In the genomic region with DNA sequence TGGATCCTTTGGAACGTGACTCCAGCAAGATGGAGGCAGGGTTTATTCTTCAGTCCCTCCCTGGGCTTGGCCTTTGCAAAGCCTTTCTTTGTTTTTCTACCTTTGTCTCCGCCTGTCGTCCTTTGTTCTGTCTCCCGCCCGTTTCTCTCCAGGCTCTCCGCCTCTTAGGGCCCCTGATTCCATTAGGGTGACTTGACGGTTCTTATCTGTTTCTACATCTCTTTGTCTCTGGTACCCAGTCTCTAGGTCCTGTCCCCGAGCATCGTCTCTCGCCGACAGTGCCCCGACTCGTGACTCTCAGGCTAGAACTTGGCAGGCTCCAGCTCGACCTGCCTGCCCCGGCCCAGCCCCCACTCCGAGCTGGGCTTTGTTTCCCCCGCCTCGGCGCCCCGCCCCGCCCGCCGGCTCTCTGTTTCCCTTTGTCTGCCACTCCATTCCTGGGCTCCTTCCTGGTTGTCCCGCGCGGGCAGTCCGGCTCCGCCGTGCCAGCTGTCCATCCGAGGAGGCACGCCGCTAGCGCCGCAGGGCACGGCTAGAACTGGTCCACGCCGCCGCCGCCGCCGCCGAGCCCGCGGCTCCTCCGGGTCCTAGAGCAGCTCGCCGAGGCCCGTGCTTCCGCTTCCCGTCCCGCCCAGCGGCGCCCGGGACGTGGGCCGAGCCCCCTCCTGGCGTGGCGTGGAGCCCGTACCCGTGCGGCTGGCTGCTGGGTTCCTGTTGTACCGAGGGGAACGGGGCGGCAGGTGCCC, we compare ENCODE assay signal across 8 mouse cellular contexts. TPM values are rescaled to one million over a fixed set of nuclear protein-coding genes. Genes with fewer than 3 reads are reported as not detected.
DNase-seq lines count a peak whose midpoint lies in the region; ATAC-seq lines count a peak whose summit lies in the region.

A gene (plus strand): TSS at position 440 of the 746 bp plus-strand sequence.
A gene (minus strand): TSS at position 509 of the 746 bp plus-strand sequence.

- H3K27ac ChIP-seq in hindbrain, embryonic 11.5 days (ENCODE audit: low read depth, low read length), result peak within 1 kb of the TSS; percentile 99

- no peaks in the 10 kb centered on the region for H3K9me3 ChIP-seq in hindbrain, embryonic 11.5 days (ENCODE audit: control insufficient read depth, low read length)

- H3K4me3 ChIP-seq in hindbrain, embryonic 11.5 days (ENCODE audit: low read depth, low read length), result peak within 1 kb of the TSS; percentile 96

- H3K4me1 ChIP-seq in hindbrain, embryonic 11.5 days (replicated peaks; ENCODE audit: control insufficient read depth, insufficient read depth, low read length), result peaks cover 9% of the 10 kb centered on the region

- H3K36me3 ChIP-seq in hindbrain, embryonic 11.5 days (ENCODE audit: control insufficient read depth, insufficient read depth, low read length), result peaks cover 19% of the 10 kb centered on the region

- H3K9ac ChIP-seq in hindbrain, embryonic 11.5 days (ENCODE audit: low read depth, low read length), result peak within 1 kb of the TSS; percentile 99

- no peaks in the 10 kb centered on the region for H3K27me3 ChIP-seq in hindbrain, embryonic 11.5 days (ENCODE audit: control insufficient read depth, insufficient read depth, low read length)

- ATAC-seq in hindbrain, embryonic 11.5 days (ENCODE audit: low FRiP score), result peak; percentile 92

- WGBS in hindbrain, embryonic 11.5 days, result under 1% methylated on average over 58 of the region's 64 CpGs

- peak; percentile 90 for DNase-seq in NIH3T3 (ENCODE audit: low read depth)
- peak; percentile 93 to 94 for DNase-seq in cerebellum, postnatal 10 days
- peak; percentile 71 to 82 for DNase-seq in frontal cortex, postnatal 10 days (ENCODE audit: low spot score in 2 of 2)
- DNase-seq in hindbrain, embryonic 11.5 days (ENCODE audit: low spot score), result peak; percentile 93
- DNase-seq in layer of hippocampus, postnatal 25 days (ENCODE audit: extremely low spot score in 1 of 2, low spot score in 1 of 2), result peak; percentile 68 to 81
- DNase-seq in lung, postnatal 14 days, result peak; percentile 82
- DNase-seq in ovary, postnatal 14 days (ENCODE audit: low spot score), result peak; percentile 73
- DNase-seq in thymus, postnatal 14 days, result peak; percentile 89

- peak within 1 kb of the TSS; percentile 55 for H3K4me2 ChIP-seq in hindbrain, embryonic 11.5 days (replicated peaks; ENCODE audit: low read depth, low read length)

RNA-seq across cellular contexts. Expression of the first gene that starts in this region (rescaled TPM):
- 26.5 and 29.7 TPM in 2 replicates for polyA plus RNA-seq in hindbrain, embryonic 11.5 days (2014; fragmentation: Nextera tagmentation; extraction: Ambion mirVana)
- 10 to 100 TPM; 18.0 to 20.6 TPM for total RNA-seq in layer of hippocampus, postnatal 25 days (2021)

RNA-seq across cellular contexts. Expression of the second gene that starts in this region (rescaled TPM):
- 23.7 and 30.0 TPM in 2 replicates for polyA plus RNA-seq in hindbrain, embryonic 11.5 days (2014; fragmentation: Nextera tagmentation; extraction: Ambion mirVana)
- 1 to 10 TPM; 4.0 to 4.2 TPM for total RNA-seq in layer of hippocampus, postnatal 25 days (2021)

Comparison
In these comparisons a context has a peak if more than half of its experiments do, and no peak if none do; other contexts are left out.
1. Peak in every context shown above with its lines: DNase-seq, ATAC-seq, H3K4me3 ChIP-seq and H3K27ac ChIP-seq.